Mouse (Mus musculus) heart, embryonic 13.5 days (tissue): ENCODE results near the gene Prkg1. TPM values are rescaled to one million over a fixed set of nuclear protein-coding genes. Genes with fewer than 3 reads are reported as not detected.

ENCODE experiments used
- ATAC-seq: fragments of 200-750 bp; cut with Nextera tagmentation; 2 replicates; pipeline ENCODE4 v1.8.0; 2017; ENCODE audit warnings: moderate TSS enrichment; ENCODE audit not compliant: insufficient number of reproducible peaks, low FRiP score, low TSS enrichment; ENCODE audit errors: extremely low read depth
- H3K27ac ChIP-seq: fragments of 300-500 bp; sonication (generic); replicated peaks from 2 replicates; pipeline ENCODE4 v1.5.1; 2015; ENCODE audit warnings: moderate library complexity, mild to moderate bottlenecking, inconsistent platforms
- H3K27me3 ChIP-seq: fragments of 300-500 bp; sonication (generic); replicated peaks from 2 replicates; pipeline ENCODE4 v1.6.1; 2015; ENCODE audit warnings: mild to moderate bottlenecking, inconsistent platforms
- H3K36me3 ChIP-seq: fragments of 300-500 bp; sonication (generic); 2 replicates; pipeline ENCODE4 v1.6.1; 2015; ENCODE audit warnings: mild to moderate bottlenecking, inconsistent platforms
- H3K4me1 ChIP-seq: fragments of 300-500 bp; sonication (generic); 2 replicates; pipeline ENCODE4 v1.6.1; 2015; ENCODE audit warnings: inconsistent platforms
- H3K4me2 ChIP-seq: fragments of 300-500 bp; sonication (generic); 2 replicates; pipeline ENCODE4 v1.6.1; 2015; ENCODE audit warnings: inconsistent platforms, mild to moderate bottlenecking, moderate library complexity
- H3K4me3 ChIP-seq: fragments of 300-500 bp; sonication (generic); 2 replicates; pipeline ENCODE4 v1.5.1; 2015; ENCODE audit warnings: moderate library complexity, mild to moderate bottlenecking, inconsistent platforms
- H3K9ac ChIP-seq: fragments of 300-500 bp; sonication (generic); 2 replicates; pipeline ENCODE4 v1.6.1; 2015; ENCODE audit warnings: inconsistent platforms, mild to moderate bottlenecking, moderate library complexity
- H3K9me3 ChIP-seq: fragments of 300-500 bp; sonication (generic); 2 replicates; pipeline ENCODE4 v1.6.1; 2016; ENCODE audit warnings: inconsistent platforms
- WGBS: fragments of 180-500 bp; shearing (Covaris S2); methylation state at CpG from one replicate; pipeline ENCODE4 v1.1.7; 2015; ENCODE audit warnings: mixed read lengths; 5-methylcytosine and 5-hydroxymethylcytosine counted together
- polyA plus RNA-seq: library from polyadenylated mRNA; unstranded; fragments of >200 nt; fragmentation: Nextera tagmentation; extraction: Ambion mirVana; gene quantifications from 2 replicates; pipeline ENCODE4 v1.2.1, GENCODE M21; 2015

The Prkg1 gene
- polyA plus RNA-seq, 1 experiment from 2014 or later: 6.9 TPM

- peaks cover 24% of the 10 kb centered on the region for H3K4me1 ChIP-seq
- peak within 1 kb of the TSS; percentile 94 for H3K9ac ChIP-seq
- ATAC-seq: peak; percentile 96
- 4% methylated on average over 56 of the region's 56 CpGs for WGBS
- H3K27ac ChIP-seq: peak within 1 kb of the TSS; percentile 84
- peaks cover 37% of the 10 kb centered on the region for H3K36me3 ChIP-seq
- H3K4me3 ChIP-seq: peak within 1 kb of the TSS; percentile 90
- peak within 1 kb of the TSS; percentile 90 for H3K4me2 ChIP-seq
- H3K27me3 ChIP-seq: no peaks in the 10 kb centered on the region
- H3K9me3 ChIP-seq: no peaks in the 10 kb centered on the region
Measured at GRCm38 (mm10) chr19:31082662-31083429, 682.0 kb downstream of the Prkg1 start, which contains the start of gene Cstf2t. Cstf2t (plus strand) TSS chr19:31082837.

DNA sequence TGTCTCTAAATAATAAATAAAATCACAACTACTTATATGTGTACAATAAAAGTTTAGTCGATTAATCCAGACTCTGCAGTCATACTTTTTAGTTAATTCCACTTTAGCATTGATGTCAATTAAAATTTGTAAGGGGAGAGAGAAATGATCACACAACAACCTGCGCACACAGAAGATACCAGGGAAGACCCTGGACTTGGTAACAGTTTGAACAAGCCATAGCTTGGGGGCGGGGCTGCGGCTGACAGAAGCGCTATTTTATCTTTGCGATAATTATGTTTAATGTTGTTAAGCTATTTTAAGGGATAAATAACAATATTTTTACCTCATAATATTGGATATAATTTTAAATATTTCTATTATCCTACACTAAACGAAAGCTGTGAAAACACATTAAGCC, 682.6 kb downstream of the Prkg1 start:
- peaks cover 24% of the 10 kb centered on the region for H3K4me1 ChIP-seq
- peak overlapping the region; percentile 90 for H3K4me3 ChIP-seq
- peak overlapping the region; percentile 70 for H3K9ac ChIP-seq
- ATAC-seq: no peak
- WGBS: 16% methylated on average over 7 of the region's 7 CpGs
- peak overlapping the region; percentile 90 for H3K4me2 ChIP-seq
- peak overlapping the region; percentile 84 for H3K27ac ChIP-seq
- H3K36me3 ChIP-seq: peaks cover 34% of the 10 kb centered on the region
- no peaks in the 10 kb centered on the region for H3K9me3 ChIP-seq
- H3K27me3 ChIP-seq: no peaks in the 10 kb centered on the region

DNA sequence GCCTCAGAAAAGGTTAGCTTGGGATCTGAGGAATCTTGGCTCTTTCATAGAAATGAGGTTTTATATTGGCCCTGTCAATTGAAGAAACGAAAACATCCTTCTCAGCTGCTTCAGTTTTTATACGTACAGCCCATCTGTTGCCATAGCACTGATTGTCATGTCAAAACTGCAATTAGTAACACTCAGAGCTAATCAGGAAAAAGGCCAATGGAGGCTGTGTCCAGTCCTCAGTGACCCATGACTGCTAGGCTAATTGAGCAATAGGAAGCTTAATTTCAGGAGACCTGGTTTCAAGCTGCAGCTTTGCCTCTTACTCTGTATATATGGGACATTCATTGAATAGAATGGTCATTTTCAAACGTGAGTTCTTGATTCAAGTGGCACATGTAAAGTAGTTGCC, 686.6 kb downstream of the Prkg1 start:
- Histone ChIP-seq H3K4me2 (no peak overlapping the region), H3K4me3 (no peak overlapping the region), H3K9me3 (no peaks in the 10 kb centered on the region), H3K36me3 (no peaks in the 10 kb centered on the region), H3K9ac (no peak overlapping the region), H3K27ac (no peak overlapping the region), H3K4me1 (peaks cover 11% of the 10 kb centered on the region), H3K27me3 (no peaks in the 10 kb centered on the region)
- WGBS: 58% methylated on average over 3 of the region's 3 CpGs
- no peak for ATAC-seq

DNA sequence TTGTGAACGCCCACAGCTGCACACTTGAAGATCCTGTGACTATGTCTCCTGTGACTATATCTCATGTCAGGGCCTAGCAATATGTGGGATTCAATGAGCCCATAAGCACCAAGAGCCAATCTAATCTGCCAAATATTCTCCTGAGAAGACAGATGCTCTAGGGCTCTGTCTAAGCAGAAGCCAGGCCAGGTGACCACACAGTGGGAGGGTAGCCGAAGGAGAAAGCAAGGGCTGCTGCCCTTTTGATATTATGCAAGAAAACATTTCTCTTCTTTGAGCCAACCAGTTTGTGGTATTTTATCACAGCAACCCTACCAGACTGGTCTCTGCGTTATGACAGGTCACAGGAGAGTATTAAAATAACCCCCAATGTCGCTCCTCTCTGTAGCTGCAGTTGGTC, 688.7 kb downstream of the Prkg1 start:
- H3K4me3 ChIP-seq: no peak overlapping the region
- no peak for ATAC-seq
- peaks cover 10% of the 10 kb centered on the region for H3K4me1 ChIP-seq
- no peaks in the 10 kb centered on the region for H3K27me3 ChIP-seq
- H3K9me3 ChIP-seq: no peaks in the 10 kb centered on the region
- WGBS: 65% methylated on average over 4 of the region's 4 CpGs
- no peak overlapping the region for H3K4me2 ChIP-seq
- H3K36me3 ChIP-seq: no peaks in the 10 kb centered on the region
- no peak overlapping the region for H3K9ac ChIP-seq
- H3K27ac ChIP-seq: no peak overlapping the region

DNA sequence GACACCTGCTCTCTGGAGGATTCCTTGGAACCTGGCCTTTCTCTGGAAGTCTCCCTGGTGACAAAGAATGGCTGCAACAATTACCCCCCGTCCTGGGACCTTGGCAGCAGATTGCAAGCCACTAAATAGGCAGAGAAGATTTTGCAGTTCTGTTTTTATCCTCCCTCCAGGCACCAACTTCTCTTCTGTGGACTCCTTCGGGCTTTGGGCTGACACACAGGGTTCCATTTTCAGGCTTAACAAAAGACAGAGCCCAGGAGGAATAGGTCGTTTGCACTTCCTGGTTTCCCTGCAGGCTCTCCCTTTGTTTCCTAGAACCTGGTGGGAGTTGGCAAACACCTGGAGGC, 690.1 kb downstream of the Prkg1 start:
- Histone ChIP-seq H3K36me3 (no peaks in the 10 kb centered on the region), H3K27me3 (no peaks in the 10 kb centered on the region), H3K4me2 (peak overlapping the region; percentile 63), H3K4me3 (peak overlapping the region; percentile 30), H3K27ac (peak overlapping the region; percentile 31), H3K9me3 (no peaks in the 10 kb centered on the region), H3K4me1 (peaks cover 10% of the 10 kb centered on the region), H3K9ac (peak overlapping the region; percentile 70)
- ATAC-seq: no peak
- 8% methylated on average over 3 of the region's 3 CpGs for WGBS

GRCm38 (mm10) chr19:31073959-31074716, 690.7 kb downstream of the Prkg1 start:
- H3K27me3 ChIP-seq: no peaks in the 10 kb centered on the region
- no peaks in the 10 kb centered on the region for H3K9me3 ChIP-seq
- H3K27ac ChIP-seq: peak overlapping the region; percentile 31
- no peak for ATAC-seq
- peak overlapping the region; percentile 70 for H3K9ac ChIP-seq
- H3K4me2 ChIP-seq: peak overlapping the region; percentile 63
- peaks cover 10% of the 10 kb centered on the region for H3K4me1 ChIP-seq
- 48% methylated on average over 24 of the region's 24 CpGs for WGBS
- peak overlapping the region; percentile 30 for H3K4me3 ChIP-seq
- no peaks in the 10 kb centered on the region for H3K36me3 ChIP-seq

DNA sequence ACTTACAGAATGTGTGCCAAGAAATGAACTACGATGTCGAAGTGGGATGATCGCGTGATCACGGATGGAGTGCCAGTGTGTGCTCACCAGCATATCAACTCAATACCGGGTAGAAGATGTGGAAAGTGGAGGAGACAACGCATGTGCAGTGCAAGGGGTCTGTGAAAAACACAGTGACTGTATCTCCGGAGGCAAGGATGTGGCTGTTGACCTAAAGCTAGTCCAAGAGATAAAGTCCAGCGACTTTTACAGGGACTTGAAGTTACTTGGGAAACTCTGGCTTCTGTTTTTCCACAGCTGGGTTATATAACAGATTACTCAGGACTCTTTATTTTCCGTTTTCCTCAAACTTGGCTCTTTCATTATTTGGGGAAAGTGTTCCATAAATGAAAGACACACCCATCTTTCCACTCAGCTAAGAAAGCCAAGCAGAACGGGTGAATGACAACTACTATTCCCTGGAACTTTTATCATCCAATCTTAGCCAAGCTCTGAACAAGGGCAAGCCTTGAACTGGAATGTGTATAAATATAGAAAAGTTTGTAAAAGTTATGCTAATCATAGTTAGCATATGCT, 699.5 kb downstream of the Prkg1 start:
- Histone ChIP-seq H3K27me3 (no peaks in the 10 kb centered on the region), H3K4me1 (peaks cover 5% of the 10 kb centered on the region; the same call in 1 of the 2 replicates), H3K36me3 (no peaks in the 10 kb centered on the region), H3K9me3 (no peaks in the 10 kb centered on the region), H3K9ac (no peak overlapping the region), H3K4me2 (peak overlapping the region; percentile 43; the same call in 1 of the 2 replicates), H3K27ac (peak overlapping the region; percentile 64), H3K4me3 (no peak overlapping the region)
- peak; percentile 42 for ATAC-seq
- 46% methylated on average over 11 of the region's 11 CpGs for WGBS

DNA sequence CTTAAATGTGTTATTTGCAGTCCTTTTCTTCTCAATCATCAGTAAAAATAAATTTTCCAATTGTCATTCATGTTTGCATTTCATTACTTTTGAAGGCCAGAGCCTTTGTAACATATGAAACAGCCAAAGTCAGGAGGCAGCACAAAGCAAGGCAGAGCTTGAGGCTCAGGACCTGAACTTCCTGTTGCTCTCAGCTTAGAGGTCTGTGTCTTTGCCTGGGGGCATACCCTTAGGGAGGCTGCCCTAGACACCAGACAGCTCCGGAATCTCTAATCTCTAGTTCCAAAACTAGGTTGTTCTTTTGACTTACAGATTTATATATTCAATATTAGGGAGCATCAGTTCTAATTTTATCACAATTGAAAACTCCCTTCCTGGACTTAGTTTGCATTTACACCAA, 700.1 kb downstream of the Prkg1 start:
- Histone ChIP-seq H3K36me3 (no peaks in the 10 kb centered on the region), H3K27me3 (no peaks in the 10 kb centered on the region), H3K4me3 (no peak overlapping the region), H3K4me2 (peak overlapping the region; percentile 43), H3K9ac (no peak overlapping the region), H3K4me1 (peaks cover 5% of the 10 kb centered on the region; the same call in 1 of the 2 replicates), H3K9me3 (no peaks in the 10 kb centered on the region), H3K27ac (peak overlapping the region; percentile 64)
- no peak for ATAC-seq
- WGBS: 45% methylated on average over 1 of the region's 1 CpGs

DNA sequence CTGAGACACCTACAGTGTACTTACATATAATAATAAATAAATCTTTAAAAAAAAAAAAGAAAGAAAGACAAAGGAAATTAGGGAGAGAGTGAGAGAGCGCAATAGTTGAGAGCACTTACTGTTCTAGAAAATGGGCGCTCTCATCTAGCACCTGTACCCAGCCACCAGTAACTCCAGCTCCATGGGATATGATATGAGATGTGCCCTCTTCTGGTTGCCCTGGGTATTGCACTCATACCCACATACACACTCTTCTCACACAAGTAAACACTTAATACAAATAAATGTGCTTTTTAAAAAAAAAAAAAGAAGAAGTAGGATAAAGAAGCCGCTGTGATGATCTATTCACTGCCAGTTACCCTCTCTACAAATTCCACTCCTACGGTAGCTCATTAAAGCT, 718.2 kb downstream of the Prkg1 start:
- 86% methylated on average over 4 of the region's 4 CpGs for WGBS
- Histone ChIP-seq H3K27me3 (no peaks in the 10 kb centered on the region), H3K27ac (no peak overlapping the region), H3K4me2 (no peak overlapping the region), H3K9me3 (no peaks in the 10 kb centered on the region), H3K4me1 (no peaks in the 10 kb centered on the region), H3K36me3 (no peaks in the 10 kb centered on the region), H3K9ac (no peak overlapping the region), H3K4me3 (no peak overlapping the region)
- no peak for ATAC-seq

GRCm38 (mm10) chr19:31040948-31041847, 723.6 kb downstream of the Prkg1 start:
- Histone ChIP-seq H3K4me3 (no peak overlapping the region), H3K9me3 (no peaks in the 10 kb centered on the region), H3K27ac (no peak overlapping the region), H3K36me3 (no peaks in the 10 kb centered on the region), H3K27me3 (no peaks in the 10 kb centered on the region), H3K9ac (no peak overlapping the region), H3K4me2 (no peak overlapping the region), H3K4me1 (no peaks in the 10 kb centered on the region)
- 85% methylated on average over 2 of the region's 2 CpGs for WGBS
- ATAC-seq: no peak

DNA sequence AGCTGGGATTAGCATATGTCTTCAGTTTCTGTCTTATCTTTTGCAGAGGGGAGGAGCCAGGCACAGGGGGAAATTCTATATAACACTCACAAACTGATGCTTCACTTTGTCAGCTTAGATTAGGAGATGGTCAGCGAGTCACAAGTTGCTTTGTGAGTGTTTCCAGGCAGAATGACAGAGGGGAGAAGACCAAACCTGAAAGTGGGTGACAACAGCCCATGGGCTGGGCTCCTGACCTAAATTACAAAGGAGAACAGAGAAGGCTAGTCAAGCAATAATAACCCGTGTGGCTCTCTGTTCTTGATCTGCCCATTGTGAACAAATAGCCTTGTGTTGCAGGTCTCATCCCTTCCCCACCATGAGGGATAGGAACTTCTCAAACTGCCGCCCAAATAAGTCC, 725.9 kb downstream of the Prkg1 start:
- Histone ChIP-seq H3K4me3 (no peak overlapping the region), H3K4me1 (no peaks in the 10 kb centered on the region), H3K27ac (no peak overlapping the region), H3K36me3 (no peaks in the 10 kb centered on the region), H3K9me3 (no peaks in the 10 kb centered on the region), H3K27me3 (no peaks in the 10 kb centered on the region), H3K4me2 (no peak overlapping the region), H3K9ac (no peak overlapping the region)
- 45% methylated on average over 3 of the region's 3 CpGs for WGBS
- no peak for ATAC-seq
